ENCODE assay signal across 2 mouse cellular contexts in genomic region chr2:156825128-156825527, GRCm38 (mm10). TPM values are rescaled to one million over a fixed set of nuclear protein-coding genes. Genes with fewer than 3 reads are reported as not detected.
"Had no signal": no experiment of that assay in that cellular context is flagged by ENCODE, and none has a peak within 500 bp of the region (broad histone marks: within the 10 kb centered on the region; RNA-seq: fewer than 3 reads in every experiment).

No protein-coding gene starts in this region.

RNA-seq across cellular contexts. Expression of gene Myl9, which starts 49.9 kb away (rescaled TPM):
- total RNA-seq: megakaryocyte, adult 5-6 weeks had no signal
- polyA plus RNA-seq: macrophage had no signal
